Mouse (Mus musculus) c-Kit-positive CD71-positive TER-119-negative erythroid progenitor cells, embryonic 14.5 days (primary cell): ENCODE data around the gene Dctn3.
A peak's percentile ranks its signal among the peaks of the same experiment; 100 is the strongest.
"Not testable (repeated sequence)": the region's sequence is repeated elsewhere in the genome, so short reads cannot be mapped to it uniquely, and the experiment has no call there.

Source experiments
- DNase-seq: peaks from one replicate; pipeline ENCODE4 v3.0.0-alpha.2; 2013; ENCODE audit warnings: low read depth

Gene Dctn3

DNA sequence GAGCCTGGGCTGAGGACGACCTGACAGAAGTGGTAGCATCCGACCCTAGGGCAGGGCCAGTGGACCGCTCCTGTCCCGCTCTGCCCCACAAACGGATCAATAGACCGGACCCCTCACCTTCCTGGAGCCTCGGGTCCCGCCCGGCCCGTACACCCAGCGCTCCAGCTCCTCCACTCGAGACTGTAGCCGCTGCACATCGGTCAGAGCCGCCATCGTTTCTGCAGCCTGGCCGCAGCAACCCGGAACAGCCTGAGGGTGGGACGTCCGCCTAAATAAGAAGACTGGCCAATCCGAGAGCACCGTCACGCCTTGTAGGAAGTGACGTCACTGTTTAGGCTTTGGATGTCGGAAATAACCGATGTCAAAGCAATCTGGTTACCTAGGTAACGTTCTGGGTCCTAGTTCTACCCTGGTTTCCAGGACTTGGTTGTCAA is at the start of gene Dctn3:
Gene Dctn3, minus strand, starts transcription at position 253 of the 434 bp plus-strand sequence.
- DNase-seq: peak; percentile 89

DNA sequence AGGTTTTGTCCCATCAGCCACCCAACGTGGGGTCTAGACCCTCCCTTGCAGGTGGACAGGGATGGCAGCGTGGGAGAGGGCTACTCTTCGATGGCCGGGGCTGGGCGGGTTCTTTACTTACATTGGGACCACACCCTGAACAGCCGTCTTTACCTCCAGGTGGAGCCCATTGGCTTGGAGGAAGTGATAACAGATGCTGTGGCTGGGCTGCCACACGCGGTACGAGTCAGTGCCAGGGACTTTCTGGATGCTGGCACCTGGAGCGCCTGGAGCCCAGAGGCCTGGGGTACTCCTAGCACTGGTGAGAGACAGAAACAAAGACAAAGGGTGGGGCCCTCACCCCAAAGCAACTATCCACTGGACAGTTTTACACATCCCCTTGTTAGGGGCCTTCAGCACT is 44.3 kb upstream of the Dctn3 start:
- DNase-seq: not testable (repeated sequence)

DNA sequence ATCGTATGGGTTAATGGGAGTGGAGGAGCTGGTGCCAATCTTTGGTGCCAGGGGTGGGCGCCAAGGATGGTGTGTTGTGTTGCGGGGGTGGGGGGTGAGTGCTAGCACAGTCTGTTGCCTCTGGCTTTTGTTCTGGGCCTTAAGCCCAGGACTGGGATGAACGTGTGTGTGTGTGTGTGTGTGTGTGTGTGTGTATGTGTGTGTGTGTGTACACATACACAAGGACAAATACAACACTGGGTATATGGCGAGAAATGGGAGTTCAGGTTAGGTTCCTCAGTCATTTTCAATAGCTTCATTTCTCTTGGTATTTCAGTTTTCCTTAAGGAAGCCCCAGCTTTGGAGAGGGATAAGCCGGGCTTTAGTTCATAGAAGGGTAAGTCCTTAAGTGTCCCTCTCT is 40.2 kb upstream of the Dctn3 start:
- DNase-seq: not testable (repeated sequence)

DNA sequence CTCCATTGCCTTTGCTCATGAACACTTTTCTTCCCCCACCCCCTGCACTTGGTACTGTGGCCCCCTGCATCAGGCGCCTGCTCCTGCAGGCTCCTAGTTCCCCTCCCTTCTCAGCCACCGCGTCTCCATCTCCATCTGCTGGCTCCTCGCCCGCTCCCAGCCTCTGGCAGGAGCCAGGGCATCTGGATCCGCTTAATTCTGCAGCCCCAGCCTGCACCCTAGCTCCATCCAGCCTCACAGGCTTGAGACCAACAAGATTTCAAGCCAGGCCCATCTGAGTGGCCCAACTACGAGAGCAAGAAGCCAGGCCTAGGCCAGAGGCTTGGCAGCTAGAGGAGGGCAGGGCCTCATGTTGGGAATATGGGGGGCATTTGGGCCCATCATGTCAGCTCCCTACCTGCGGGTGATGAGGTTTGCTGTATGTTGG is 39.7 kb upstream of the Dctn3 start:
- DNase-seq: not testable (repeated sequence)

DNA sequence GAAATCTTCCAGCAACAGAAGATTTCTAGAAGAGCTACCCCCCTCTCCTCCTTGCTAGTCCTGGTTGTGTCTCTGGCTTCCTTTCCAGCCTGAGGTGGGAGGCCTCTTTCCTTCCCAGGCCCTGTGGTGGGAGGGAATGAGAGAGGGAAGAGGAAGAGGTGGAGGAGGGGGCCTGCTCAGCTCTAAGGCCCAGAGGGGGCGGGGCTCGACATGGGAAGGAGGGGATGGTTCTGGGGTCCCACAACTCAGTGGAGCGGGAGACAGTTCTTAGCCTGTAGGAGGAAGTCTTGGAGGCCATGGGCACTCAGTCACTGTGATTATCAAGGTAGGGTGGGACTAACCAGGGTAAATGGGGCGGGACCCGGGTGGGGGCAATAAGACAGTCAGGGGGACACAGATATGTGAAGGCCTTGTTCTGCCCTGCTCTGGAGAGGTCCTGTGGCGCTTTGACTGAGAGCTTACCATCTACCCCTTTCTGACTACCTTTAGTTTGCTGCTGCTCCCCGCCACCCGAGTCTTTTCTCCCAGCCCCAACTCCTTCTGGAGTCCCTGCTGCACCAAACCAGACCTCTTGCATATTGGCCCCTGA is 39.2 kb upstream of the Dctn3 start:
- no peak for DNase-seq

DNA sequence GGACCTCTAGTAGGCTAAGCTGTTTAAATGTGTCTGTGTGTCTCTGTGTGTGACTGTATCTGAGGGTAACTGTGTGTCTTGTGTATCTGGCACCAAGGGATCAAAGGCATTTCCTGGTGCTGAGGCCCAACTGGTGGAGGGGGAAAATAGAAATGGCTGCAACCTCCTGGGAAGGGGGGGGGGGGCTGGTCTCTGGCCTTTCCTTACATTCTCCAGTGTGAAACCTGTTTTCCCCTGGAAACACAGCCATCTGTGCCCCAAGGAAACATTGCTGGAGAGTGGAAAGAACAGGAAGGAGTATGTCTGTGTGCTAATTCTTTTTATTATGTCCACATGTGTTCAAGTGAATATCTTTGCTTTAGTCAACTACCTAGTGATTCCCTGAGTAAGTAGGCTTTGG is 38.7 kb upstream of the Dctn3 start:
- DNase-seq: no peak

DNA sequence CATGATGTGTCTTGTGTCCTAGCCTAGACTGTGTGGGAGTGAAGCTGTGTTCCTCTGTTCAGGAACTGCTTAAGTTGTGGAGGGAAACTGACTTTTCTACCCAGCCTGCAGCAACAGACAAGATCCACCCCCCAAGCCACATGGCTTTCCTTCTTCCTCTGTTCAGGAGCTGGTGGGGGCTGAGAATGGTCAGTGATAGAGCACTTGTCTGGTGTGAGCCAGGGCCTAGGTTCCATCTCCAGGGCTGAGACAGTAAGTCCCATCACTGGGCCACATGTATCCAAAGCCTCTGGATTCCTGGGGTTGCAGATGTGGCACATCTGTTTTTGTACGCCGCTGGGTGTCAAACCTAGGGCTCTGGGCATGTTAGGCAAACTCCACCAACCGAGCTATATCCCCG is 37.9 kb upstream of the Dctn3 start:
- no peak for DNase-seq

DNA sequence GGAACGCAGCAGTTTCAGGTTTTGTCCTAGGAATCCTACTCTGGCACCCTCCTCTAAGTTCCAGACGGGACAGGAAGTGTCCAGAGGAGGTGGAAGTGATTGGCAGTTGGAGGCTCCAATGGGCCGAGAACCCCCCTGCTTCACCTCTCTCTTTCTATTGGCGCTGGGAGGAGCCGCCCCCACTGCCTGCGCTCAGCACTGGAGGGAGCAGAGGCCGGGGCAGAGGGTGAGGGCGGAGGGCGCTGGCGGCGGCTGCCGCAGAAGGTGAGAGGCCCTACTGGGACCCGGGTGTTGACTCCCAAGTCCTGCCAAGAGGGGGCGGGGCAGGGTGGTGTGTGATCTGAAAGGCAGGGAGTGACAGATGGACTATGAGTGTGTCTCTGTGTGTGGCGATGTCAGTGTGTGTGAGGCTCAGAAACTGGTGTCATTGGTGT is 37.3 kb upstream of the Dctn3 start:
- peak; percentile 65 for DNase-seq

DNA sequence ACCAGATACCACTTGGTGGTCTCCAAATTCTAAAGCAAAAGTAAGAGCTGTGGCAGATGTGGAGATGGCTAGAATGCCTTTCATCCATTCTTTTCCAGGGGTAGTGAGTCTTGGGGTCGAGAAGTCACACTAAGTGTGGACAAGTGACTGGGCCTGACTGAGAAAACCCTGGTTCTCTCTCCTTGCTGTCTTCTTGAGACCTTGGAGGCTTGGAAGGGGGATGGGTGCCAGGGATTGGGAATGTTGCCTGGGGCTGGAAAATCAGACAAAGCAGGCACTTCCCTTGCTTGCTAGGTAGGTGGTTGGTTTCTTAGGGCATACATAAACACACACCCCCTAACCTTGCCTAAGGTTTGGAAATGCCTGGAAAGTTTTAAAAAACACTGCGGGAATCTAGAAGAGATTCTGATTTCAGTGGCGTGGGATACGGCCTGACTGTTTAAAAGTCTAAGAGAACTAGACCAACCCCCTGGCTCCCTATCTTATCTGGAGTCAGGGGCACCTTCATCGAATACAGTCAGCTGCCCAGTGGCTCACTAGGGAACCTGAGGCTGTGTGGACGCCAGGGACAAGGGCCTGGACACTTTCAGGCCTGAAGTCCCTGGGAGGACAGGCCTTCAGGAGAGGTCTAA is 36.8 kb upstream of the Dctn3 start:
- DNase-seq: no peak

DNA sequence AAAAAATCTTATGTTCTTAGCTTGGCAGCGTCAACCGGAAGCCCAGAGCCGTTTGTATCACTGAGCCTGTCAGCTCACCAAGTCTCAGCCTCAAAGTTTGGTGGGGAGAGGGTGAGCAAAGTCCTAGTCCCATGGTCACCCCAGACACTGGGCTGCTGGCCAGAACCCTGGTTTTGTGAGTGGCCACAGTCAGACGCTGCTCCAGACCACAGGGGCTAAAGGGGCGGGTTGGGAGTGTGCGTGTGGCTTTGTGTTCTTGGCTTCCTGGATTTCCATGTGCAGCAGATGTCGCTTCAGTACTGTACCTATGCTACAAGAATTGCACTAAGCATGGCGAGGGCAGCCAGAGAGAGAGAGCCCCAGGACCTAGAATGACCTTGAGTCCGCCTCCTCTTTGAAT is 36.2 kb upstream of the Dctn3 start:
- no peak for DNase-seq

DNA sequence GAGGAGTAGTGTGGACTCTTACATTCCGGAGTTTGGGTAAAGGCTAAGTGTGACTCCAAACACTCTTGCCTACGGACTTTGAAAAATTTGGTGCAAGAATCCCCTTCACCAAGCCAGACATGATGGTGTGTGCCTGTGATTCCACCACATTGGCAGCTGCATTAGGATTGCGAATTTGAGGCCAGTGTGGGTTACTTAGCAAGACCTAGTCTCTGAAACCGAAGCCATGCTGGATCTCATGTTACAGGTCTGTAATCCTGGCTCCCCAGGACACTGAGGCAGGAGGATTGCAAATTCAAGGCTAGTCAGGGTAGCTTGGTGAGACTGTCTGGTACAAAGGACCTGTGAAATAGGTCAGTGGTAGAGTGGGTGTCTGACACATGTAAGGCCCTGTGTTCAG is 35.7 kb upstream of the Dctn3 start:
- no peak for DNase-seq

DNA sequence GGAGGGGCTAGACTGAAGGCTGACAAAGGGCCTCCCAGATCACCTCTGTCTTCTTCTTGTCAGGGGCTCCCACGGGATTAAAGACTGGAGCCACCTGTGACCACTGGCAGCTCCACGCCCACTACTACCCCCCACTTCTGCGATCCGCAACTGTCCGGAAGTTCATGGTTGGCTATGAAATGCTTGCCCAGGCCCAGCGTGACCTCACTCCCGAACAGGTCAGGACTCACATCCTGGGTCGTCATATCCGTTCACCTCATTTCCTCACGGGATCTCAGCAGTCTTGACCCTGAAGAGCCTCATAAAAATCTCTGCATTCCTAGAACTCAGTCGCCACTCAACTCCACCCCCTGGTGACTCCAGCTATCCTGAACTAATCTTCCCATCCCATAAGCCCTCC is 35.1 kb upstream of the Dctn3 start:
- DNase-seq: no peak

DNA sequence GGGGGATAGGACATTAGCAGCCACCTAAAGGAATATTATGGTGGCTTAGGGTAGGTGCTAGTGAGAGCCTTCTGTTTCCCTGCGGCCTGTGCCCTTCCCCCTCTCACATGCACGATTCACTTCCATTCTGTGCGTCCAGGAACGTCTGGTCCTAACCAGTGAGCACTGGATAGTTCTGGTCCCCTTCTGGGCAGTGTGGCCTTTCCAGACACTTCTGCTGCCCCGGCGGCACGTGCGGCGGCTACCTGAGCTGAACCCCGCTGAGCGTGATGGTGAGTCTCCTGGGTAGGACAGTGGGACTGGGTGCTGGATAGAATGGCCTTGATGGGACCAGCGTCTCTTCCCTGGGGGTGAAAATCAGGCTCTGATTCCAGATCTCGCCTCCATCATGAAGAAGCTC is 34.4 kb upstream of the Dctn3 start:
- DNase-seq: no peak

DNA sequence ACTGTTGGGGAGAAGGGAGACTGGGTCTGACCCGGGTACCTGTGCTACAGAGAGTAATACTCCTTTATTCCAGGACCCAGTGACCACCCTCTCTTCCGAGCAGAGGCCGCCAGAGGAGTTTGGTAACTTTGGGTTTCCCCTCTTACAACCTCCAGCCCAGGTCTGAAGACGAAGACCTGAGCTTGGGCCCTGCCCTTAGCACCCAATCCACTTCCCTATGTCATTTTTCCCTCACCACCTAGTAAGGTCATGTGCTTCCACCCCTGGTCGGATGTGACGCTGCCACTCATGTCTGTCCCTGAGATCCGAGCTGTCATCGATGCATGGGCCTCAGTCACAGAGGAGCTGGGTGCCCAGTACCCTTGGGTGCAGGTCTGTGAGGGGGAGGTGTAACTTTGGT is 33.5 kb upstream of the Dctn3 start:
- DNase-seq: no peak

DNA sequence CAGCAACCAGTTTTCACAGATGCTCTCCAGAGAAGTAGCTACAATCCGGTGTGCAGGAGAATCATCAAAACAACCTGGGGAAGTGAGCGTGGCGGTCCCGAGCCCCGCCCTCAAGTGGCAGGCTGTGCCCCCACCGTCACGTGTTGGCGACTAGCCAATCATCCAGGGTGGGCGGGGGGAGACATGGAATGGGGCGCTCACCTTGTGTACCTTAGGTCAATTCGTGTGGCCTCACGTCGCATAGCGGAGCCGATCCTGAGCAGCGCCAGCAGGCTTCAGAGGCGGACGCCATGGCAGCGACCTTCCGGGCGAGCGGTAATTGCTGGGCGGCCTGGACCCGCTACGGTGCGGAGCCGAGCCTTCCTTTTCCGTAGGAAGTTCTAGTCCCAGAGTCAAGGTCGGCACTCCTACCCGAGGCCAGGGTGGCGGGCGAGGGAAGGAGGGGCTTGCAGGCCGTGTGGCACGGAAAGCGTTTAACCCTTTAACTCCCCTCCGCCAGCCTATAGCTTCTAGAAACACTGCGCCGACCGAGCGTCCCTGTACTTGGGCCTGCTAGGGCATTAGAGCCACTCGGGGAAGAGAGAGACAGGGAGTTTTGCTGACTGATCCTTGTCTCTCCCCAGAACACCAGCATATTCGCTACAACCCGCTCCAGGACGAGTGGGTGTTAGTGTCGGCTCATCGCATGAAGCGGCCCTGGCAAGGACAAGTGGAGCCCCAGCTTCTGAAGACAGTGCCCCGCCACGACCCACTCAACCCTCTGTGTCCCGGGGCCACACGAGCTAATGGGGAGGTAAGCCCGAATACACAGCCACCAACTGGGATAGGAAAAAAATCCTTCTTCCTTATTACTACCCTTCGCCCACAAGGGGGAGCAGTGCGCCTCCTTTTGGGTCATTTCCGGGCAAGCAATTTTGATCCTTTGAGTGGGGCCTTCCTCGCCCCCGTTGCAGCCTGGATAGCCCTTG is 32.7 kb upstream of the Dctn3 start, which contains the start of gene Sigmar1:
Gene Sigmar1, minus strand, starts transcription at position 820 of the 968 bp plus-strand sequence.
- DNase-seq: peak; percentile 77

DNA sequence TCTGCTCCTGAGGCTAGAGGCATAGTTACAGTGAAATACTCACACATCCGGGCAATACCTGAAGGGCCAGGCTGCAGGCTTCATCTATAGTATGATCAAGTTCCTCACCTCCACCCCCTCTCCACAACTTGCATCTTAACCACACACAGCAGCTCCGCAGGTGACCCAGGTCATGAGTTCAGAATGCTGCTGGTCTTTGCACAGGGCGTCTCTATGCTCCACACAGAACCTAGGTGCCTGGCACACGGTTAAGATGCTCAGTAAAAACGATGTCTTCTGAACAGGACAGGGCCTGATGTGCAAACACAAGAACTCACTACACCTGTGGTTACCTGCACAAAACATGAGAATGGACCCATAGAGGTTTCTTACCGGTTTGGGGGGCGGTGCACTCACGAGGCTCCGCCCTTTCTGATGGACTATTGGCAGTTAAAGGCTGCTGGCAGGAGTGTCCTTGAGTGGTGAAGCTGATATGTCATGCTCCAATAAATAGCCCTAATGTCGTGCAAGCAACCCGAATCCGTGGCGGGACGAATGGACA is 31.9 kb upstream of the Dctn3 start, which contains the start of gene Galt:
Gene Galt, plus strand, starts transcription at position 432 of the 541 bp plus-strand sequence.
- DNase-seq: no peak

DNA sequence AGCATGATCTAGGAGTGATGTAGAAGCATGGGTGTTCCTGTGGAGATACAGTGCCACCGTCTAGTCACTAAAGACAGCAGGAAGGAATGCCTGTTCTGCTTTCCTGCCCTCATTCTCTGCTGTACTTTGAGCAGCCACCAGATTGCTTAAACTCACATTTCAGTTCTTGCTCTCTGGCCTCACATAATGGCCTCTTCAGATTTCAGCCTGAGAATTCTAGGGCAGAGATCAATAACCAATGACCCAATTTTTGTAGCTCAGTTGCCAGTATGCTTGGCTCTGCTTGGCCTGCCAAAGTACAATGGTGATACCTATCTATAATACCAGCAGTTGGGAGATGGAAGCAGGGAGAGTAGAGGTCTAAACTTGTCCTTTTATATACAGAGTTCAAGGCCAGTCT is 22.1 kb upstream of the Dctn3 start:
- DNase-seq: no peak

DNA sequence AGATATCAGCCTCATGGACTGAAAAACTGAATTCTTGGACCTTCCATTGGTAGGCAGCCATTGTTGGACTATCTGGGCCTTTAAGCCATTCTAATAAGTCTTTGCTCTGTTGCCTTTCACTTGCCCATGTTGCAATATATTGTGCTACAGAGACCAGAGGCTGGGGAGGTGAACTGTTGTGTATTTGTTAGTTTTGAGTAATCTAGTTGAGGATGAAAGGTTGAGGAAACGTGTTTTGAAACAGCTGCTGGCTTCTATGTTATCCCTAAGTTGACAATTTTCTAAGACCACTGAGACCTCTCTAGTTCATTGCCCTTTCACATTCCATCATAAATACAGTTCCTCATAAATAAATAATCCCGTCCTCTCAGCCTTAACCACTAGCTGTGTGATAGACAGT is 21.2 kb upstream of the Dctn3 start:
- DNase-seq: no peak

DNA sequence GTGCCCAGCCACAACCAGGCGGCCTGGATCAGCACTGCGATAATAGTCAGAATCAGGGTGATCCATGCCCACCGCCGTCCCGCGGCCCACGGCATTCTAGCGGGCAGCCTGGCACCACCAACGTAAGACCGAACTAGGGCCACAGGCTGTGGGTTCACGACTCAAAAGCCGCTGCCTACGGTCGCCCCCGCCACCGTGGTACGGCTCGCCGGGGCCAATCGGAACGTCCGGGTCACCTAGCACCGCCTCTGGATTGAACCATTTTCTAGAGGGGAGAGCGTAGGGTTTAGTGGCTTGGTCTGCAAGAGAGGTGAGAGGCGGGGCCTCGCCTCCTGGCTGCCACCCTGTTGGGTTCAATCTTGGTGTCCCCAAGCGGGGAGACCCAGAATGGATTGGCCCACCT is 18.2 kb upstream of the Dctn3 start:
- DNase-seq: peak; percentile 96

DNA sequence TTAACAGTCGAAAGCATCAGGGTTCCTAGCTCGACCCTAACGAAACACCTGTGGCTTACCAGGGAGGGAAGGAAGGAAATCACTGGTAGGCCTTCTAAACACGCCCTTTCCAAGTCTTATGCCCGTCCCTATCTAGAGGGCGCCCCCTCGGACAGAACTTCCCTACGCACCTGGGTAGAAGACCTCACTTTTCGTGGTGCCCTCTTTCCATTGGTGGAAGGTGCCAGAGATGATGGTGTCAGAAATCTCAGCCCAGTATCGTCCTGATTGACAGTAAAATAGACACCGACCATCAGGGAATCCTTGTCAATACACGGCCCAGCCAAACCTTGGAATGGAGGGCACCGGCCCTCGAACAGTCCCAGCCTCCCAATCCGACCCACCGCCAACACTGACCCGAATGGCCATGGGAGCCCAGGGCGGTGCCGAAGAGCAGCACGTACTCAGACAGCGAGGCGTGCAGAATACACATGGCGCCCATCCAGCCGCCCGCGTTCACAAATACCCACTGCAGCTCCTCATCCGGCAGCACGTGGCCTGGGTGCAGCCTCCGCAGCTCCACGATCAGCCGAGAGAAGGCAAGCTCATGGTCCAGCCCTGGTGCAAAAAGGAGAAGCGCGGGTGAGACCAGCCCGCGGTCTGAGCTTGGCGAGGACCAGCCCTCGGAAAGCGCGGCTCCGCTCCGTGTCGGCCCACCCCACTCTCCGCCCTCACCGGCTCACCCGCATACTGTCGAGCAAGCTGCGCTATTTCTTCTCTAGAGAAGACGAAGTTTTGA is 17.6 kb upstream of the Dctn3 start:
- DNase-seq: no peak

DNA sequence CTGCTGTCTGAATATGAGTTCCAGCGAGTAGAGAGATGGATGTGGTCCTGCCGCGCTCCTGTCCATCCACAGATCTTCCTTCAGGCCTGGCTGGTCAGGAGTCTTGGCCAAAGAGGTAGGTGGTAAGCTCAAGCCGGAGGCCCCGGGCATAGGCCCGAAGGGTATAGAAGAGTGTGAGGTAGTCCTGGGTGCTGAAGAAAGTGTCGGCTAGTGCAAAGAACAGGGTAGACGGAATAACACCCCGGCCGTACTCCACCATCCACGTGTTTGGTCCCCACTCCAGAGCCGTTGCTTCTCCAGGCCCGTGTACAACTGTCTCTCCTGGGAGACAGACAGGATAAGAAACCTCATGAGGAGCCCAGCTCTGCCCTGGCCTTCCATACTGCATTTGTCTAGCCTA is 16.3 kb upstream of the Dctn3 start:
- DNase-seq: no peak

DNA sequence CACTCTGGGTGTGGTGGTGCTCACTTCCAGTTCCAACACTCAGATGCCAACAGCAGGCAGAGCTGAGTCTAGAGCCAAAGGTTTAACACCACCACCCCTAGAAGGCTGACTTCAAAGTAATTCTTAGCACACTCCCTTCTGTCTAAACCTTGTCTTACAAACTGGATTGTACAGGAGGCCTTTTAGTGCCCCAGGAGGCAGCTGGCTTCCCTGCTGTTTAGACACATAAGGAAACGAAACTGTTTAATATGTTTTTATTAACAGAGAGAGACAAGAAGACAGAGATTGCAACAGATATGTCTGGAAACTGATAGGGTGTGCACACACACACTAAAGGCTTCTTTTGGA is 15.3 kb upstream of the Dctn3 start:
- no peak for DNase-seq
